Mouse (Mus musculus) embryonic facial prominence, embryonic 15.5 days (tissue): ENCODE measurements at regions not wholly inside any gene's neighbourhood (a gene's known extent, or its start where the extent isn't known, plus 50 kb on each side); places are given as distances from the start of the nearest gene placed in this dataset.

ENCODE experiments used
- ATAC-seq: fragments of 200-750 bp; cut with Nextera tagmentation; 2 replicates; pipeline ENCODE4 v1.8.0; 2017; ENCODE audit warnings: low read depth, moderate TSS enrichment; ENCODE audit not compliant: insufficient number of reproducible peaks, low FRiP score, low TSS enrichment
- H3K27ac ChIP-seq: fragments of 300-500 bp; sonication (generic); replicated peaks from 2 replicates; pipeline ENCODE4 v1.5.1; 2015; ENCODE audit warnings: mild to moderate bottlenecking, inconsistent platforms
- H3K27me3 ChIP-seq: fragments of 300-500 bp; sonication (generic); 2 replicates; pipeline ENCODE4 v1.6.1; 2015; ENCODE audit warnings: inconsistent platforms
- H3K36me3 ChIP-seq: fragments of 300-500 bp; sonication (generic); 2 replicates; pipeline ENCODE4 v1.6.1; 2015; ENCODE audit warnings: mild to moderate bottlenecking, inconsistent platforms
- H3K4me1 ChIP-seq: fragments of 300-500 bp; sonication (generic); 2 replicates; pipeline ENCODE4 v1.6.1; 2015; ENCODE audit warnings: inconsistent platforms
- H3K4me2 ChIP-seq: fragments of 300-500 bp; sonication (generic); replicated peaks from 2 replicates; pipeline ENCODE4 v1.6.1; 2015; ENCODE audit warnings: mild to moderate bottlenecking, inconsistent platforms
- H3K4me3 ChIP-seq: fragments of 300-500 bp; sonication (generic); replicated peaks from 2 replicates; pipeline ENCODE4 v1.5.1; 2015; ENCODE audit warnings: mild to moderate bottlenecking, inconsistent platforms
- H3K9ac ChIP-seq: fragments of 300-500 bp; sonication (generic); 2 replicates; pipeline ENCODE4 v1.6.1; 2015; ENCODE audit warnings: inconsistent platforms
- H3K9me3 ChIP-seq: fragments of 300-500 bp; sonication (generic); replicated peaks from 2 replicates; pipeline ENCODE4 v1.6.1; 2016; ENCODE audit warnings: inconsistent platforms
- WGBS: fragments of 180-500 bp; shearing (Covaris S2); methylation state at CpG from one replicate; pipeline ENCODE4 v1.1.7; 2015; 5-methylcytosine and 5-hydroxymethylcytosine counted together

DNA sequence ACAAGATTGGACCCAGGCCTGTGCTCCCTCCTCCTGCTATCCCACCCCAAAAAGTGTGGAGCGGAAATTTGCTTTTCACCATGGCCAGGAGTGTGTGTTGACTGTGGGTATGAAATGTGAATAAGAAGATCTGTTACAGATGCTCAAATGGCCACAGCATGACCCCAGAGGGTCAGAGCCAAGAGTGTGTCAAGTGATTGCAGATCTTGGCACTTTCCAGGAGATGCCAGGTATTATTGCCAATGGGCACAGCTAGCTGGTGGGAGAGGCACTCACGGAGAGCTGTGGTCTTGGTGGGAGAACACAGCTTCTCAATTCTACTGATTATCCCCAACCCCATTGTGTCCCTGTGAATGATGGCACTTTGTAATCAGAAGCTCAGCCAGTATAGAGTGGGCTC is 62.7 kb downstream of the Smim20 start:
- 76% methylated on average over 2 of the region's 2 CpGs for WGBS
- Histone ChIP-seq H3K27ac (no peak overlapping the region), H3K36me3 (no peaks in the 10 kb centered on the region), H3K9ac (no peak overlapping the region), H3K9me3 (no peaks in the 10 kb centered on the region), H3K4me2 (no peak overlapping the region), H3K4me1 (peaks cover 6% of the 10 kb centered on the region), H3K27me3 (peaks cover 2% of the 10 kb centered on the region; the same call in 1 of the 2 replicates), H3K4me3 (no peak overlapping the region)
- ATAC-seq = no peak

DNA sequence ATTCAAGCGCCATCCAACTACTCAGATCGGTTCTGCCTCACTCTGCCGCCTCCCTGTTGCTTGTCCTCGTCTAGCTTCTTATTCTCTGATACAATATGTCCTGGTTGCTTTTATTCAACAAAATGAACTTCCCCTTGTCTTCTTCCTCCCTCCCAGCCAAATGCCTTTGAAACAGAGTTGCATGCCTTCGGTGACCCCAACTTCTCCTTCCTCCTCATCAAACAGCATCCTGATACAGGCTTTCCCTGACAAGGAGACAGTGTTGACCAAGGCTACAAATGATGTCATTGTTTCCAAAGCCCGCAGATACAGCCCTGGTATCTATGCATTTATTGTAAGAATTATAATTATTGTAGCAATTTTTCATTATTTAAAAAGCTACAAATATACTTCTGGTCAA is 69.8 kb downstream of the Smim20 start:
- ATAC-seq = no peak
- Histone ChIP-seq H3K9me3 (no peaks in the 10 kb centered on the region), H3K4me1 (no peaks in the 10 kb centered on the region), H3K9ac (no peak overlapping the region), H3K4me2 (no peak overlapping the region), H3K27me3 (no peaks in the 10 kb centered on the region), H3K4me3 (no peak overlapping the region), H3K27ac (no peak overlapping the region), H3K36me3 (no peaks in the 10 kb centered on the region)
- WGBS = 81% methylated on average over 6 of the region's 6 CpGs

DNA sequence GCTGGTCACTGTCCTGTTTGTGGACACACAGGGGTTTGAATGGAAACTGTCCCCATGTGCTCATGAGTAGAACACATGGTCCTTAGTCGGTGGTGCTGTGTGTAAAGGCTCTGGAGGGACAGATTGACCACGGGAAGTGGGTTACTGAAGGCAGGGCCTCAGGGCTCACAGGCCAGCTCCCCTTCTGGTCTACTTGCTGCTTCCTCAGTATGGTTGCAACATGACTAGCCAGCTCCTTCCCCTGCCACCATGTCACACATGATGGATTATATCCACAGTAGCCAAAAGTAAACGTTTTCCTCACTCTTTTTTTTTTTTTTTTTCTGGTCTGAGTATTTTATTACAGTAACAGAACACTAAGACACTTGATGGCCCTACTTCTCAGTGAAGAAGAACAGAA is 70.9 kb downstream of the Smim20 start:
- H3K27ac ChIP-seq = no peak overlapping the region
- no peaks in the 10 kb centered on the region for H3K36me3 ChIP-seq
- H3K4me3 ChIP-seq = no peak overlapping the region
- no peak overlapping the region for H3K4me2 ChIP-seq
- H3K27me3 ChIP-seq = no peaks in the 10 kb centered on the region
- WGBS = 47% methylated on average over 3 of the region's 3 CpGs
- no peaks in the 10 kb centered on the region for H3K9me3 ChIP-seq
- no peak for ATAC-seq
- H3K4me1 ChIP-seq = no peaks in the 10 kb centered on the region
- no peak overlapping the region for H3K9ac ChIP-seq

DNA sequence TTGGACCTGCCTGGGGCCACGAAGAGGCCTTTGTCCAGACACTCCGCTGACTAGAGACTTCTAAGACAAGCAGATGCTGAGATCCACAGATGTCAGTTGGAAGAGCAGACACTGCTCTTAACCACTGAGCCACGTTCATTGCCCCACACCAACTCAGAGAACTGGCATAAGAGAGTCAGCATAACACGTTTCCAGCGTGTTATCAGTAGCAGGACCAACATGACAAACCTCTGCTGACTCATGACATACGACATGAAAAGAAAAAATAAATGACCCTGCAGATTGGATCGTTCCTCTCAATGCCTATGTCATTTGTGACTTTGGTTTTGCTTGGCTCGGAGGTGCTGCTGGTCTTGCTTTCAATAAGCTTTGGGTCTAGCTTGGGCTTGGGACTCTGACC is 78.3 kb downstream of the Smim20 start:
- ATAC-seq = no peak
- WGBS = 89% methylated on average over 8 of the region's 8 CpGs

DNA sequence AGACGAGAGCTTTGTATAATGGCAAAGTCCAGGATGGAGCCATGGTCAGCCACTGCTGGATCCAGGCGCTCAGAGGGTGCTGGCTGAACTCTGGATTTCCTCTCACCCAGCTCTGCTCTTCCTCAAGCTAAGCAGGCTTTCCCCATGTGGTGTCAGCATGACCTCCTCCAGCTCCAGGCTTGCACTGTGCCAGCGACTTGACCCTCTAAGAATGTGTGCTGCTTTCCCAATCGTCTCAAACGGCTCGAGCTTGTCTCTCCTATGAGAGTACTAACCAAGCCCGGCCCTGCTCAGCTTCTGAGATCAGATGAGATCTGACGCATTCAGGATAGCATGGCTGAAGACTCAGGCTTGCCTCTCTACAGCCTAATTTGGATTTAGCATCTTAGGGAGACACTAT is 79.1 kb downstream of the Smim20 start:
- no peaks in the 10 kb centered on the region for H3K27me3 ChIP-seq
- 51% methylated on average over 8 of the region's 8 CpGs for WGBS
- H3K4me3 ChIP-seq = no peak overlapping the region
- no peak overlapping the region for H3K4me2 ChIP-seq
- peak overlapping the region; percentile 48; the same call in 1 of the 2 replicates for H3K27ac ChIP-seq
- H3K4me1 ChIP-seq = peaks cover 13% of the 10 kb centered on the region; the same call in 1 of the 2 replicates
- H3K9me3 ChIP-seq = no peaks in the 10 kb centered on the region
- H3K9ac ChIP-seq = no peak overlapping the region
- no peak for ATAC-seq
- H3K36me3 ChIP-seq = no peaks in the 10 kb centered on the region

More for the DNA sequence above, 78.3 kb downstream of the Smim20 start:
- Histone ChIP-seq H3K4me3 (no peak overlapping the region), H3K9ac (no peak overlapping the region), H3K9me3 (no peaks in the 10 kb centered on the region), H3K27me3 (no peaks in the 10 kb centered on the region), H3K27ac (no peak overlapping the region), H3K36me3 (no peaks in the 10 kb centered on the region), H3K4me1 (peaks cover 13% of the 10 kb centered on the region; the same call in 1 of the 2 replicates), H3K4me2 (no peak overlapping the region)

DNA sequence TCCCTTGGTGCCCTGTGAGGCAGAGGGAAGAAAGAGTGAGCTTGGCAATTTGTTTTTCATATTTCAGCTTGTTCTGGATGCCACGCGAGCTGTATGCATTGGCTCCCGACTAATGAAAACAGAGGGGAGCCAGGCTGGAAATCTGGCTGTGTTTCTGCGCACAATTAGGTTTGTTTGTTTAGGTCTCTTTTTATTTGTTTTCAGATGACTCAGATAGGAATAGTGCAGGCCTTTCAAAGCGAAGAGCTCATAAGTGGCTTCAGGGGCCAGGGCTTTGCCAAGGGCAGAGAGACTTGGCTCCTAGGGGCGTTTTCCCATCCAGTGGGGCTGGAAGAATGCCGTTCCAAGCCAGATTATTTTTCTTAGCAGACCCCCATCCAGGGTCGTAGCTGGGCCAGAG is 79.9 kb downstream of the Smim20 start:
- Histone ChIP-seq H3K27me3 (no peaks in the 10 kb centered on the region; the same call in 1 of the 2 replicates), H3K9me3 (no peaks in the 10 kb centered on the region), H3K4me1 (peaks cover 13% of the 10 kb centered on the region; the same call in 1 of the 2 replicates), H3K9ac (no peak overlapping the region), H3K4me2 (no peak overlapping the region), H3K27ac (peak overlapping the region; percentile 72), H3K4me3 (no peak overlapping the region), H3K36me3 (no peaks in the 10 kb centered on the region)
- WGBS = 31% methylated on average over 8 of the region's 8 CpGs
- no peak for ATAC-seq

DNA sequence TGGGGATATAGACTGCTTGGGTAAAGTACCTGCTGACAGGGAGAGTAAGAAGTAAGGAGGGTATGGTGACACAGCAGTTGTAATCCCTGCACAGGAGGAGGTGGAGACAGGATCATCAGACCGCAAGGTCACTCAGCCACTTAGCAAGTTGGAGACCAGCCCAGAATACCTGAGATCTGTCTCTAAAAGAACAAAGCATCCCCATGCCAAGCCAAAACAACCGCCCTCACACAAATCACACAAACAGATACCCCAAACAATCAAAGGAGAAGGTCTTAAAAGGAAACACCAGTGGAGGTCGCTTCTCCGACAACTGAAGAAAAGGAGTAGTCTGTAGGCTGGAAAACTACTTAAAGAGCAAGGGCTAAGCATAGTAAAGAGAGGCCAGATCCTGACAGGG is 86.0 kb downstream of the Smim20 start:
- Histone ChIP-seq H3K36me3 (no peaks in the 10 kb centered on the region), H3K4me2 (no peak overlapping the region), H3K27ac (no peak overlapping the region), H3K4me1 (peaks cover 2% of the 10 kb centered on the region; the same call in 1 of the 2 replicates), H3K27me3 (no peaks in the 10 kb centered on the region; the same call in 1 of the 2 replicates), H3K4me3 (no peak overlapping the region), H3K9ac (no peak overlapping the region), H3K9me3 (no peaks in the 10 kb centered on the region)
- 46% methylated on average over 4 of the region's 4 CpGs for WGBS
- no peak for ATAC-seq

DNA sequence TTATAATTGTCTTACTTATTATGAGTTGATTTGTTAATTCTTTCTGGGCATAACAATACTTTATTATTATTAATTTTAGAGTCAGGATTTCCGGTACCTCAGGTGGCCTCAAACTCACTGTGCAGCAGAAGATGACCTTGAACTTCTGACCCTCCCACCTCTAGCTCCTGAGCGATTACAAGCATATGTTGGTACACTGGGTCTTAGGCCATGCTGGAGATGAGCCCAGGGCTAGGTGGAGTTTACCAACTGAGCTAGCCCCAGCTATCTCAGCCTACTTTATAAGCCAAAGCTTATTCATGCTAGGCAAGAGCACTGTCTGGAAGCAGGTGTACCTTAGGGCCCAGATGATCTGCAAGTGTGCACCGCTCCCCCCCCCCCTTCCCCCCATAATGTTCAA is 87.4 kb downstream of the Smim20 start:
- H3K4me3 ChIP-seq = no peak overlapping the region
- H3K9ac ChIP-seq = no peak overlapping the region
- ATAC-seq = 0 out of 2 replicates have a peak, but pooled peaks have one; percentile 16
- no peak overlapping the region for H3K4me2 ChIP-seq
- H3K4me1 ChIP-seq = peaks cover 2% of the 10 kb centered on the region; the same call in 1 of the 2 replicates
- WGBS = 81% methylated on average over 3 of the region's 3 CpGs
- no peaks in the 10 kb centered on the region for H3K36me3 ChIP-seq
- H3K9me3 ChIP-seq = no peaks in the 10 kb centered on the region
- no peak overlapping the region for H3K27ac ChIP-seq
- no peaks in the 10 kb centered on the region; the same call in 1 of the 2 replicates for H3K27me3 ChIP-seq

DNA sequence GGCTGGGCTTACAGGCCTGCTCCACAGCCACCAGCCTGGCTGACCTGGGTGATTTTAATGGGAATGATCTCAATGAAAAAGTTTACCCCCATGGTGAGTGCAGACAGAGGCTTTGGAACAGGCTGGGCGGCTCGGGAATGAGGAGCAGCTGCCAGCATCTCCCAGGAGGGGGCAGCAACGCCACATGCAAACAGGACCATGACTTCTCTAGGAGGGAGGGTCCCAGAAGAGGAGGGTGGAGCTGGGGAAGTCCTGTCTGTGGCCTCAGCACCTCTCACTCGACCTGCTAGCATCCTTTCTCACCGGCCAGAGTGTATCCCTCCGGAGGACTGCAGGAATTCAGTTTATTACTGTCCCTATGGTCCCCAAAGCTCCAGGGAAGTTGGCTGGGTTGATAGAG is 88.2 kb downstream of the Smim20 start:
- Histone ChIP-seq H3K9ac (no peak overlapping the region), H3K4me1 (peaks cover 2% of the 10 kb centered on the region; the same call in 1 of the 2 replicates), H3K27me3 (no peaks in the 10 kb centered on the region; the same call in 1 of the 2 replicates), H3K4me3 (no peak overlapping the region), H3K27ac (no peak overlapping the region), H3K4me2 (no peak overlapping the region), H3K9me3 (no peaks in the 10 kb centered on the region), H3K36me3 (no peaks in the 10 kb centered on the region)
- ATAC-seq = peak; percentile 77
- under 1% methylated on average over 6 of the region's 6 CpGs for WGBS

DNA sequence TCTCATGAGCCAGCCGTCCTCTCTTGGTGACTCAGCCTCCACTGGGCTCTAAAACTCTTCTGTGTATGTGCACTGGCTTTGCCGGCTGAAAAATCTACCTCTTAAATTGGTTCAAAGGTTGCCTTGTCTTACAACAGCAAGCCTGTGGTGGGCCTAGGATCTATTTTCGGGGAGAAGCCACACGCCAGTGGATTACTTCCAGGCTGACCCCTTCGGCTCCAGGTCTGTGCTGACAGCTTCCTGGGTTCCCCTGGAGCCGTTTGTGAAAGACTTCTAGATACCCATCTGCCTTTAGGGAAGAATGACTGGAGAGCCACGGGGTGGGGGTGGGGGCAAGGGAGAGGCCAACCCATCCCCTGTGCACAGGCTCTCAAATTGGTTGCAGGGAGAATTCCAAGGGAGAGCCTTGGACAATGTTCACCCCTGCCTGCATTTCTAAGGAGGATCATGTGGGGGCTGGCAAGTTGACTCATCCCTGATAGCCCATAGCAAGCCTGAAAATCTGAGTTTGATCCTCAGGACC is 90.3 kb downstream of the Smim20 start:
- WGBS = 50% methylated on average over 7 of the region's 7 CpGs
- H3K9ac ChIP-seq = no peak overlapping the region
- H3K36me3 ChIP-seq = no peaks in the 10 kb centered on the region

DNA sequence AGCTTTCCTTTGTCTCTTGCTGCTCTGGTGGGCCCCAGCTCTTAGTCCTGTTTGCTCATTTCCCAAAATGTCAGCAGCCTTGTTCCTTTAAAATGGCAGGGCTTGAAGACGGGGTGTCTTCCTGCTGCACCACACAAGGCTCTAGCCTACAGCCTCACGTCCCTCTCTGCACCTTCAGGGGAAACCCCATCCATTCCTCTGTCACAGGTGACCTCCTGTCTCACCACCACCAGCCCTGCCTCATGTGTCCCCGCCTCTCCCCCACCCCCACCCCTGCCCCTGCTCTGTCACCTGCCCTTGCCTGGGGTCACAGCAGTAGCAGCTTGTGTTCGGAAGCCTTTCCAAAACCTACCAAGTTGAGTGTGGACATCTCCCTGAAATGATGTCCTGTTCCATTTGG is 91.3 kb downstream of the Smim20 start:
- Histone ChIP-seq H3K9ac (no peak overlapping the region), H3K27me3 (no peaks in the 10 kb centered on the region)
- WGBS = 57% methylated on average over 4 of the region's 4 CpGs

More for the DNA sequence above, 90.3 kb downstream of the Smim20 start:
- H3K4me2 ChIP-seq = no peak overlapping the region
- no peaks in the 10 kb centered on the region for H3K9me3 ChIP-seq
- no peak overlapping the region for H3K27ac ChIP-seq
- ATAC-seq = no peak
- H3K27me3 ChIP-seq = no peaks in the 10 kb centered on the region
- peaks cover 2% of the 10 kb centered on the region; the same call in 1 of the 2 replicates for H3K4me1 ChIP-seq
- no peak overlapping the region for H3K4me3 ChIP-seq

DNA sequence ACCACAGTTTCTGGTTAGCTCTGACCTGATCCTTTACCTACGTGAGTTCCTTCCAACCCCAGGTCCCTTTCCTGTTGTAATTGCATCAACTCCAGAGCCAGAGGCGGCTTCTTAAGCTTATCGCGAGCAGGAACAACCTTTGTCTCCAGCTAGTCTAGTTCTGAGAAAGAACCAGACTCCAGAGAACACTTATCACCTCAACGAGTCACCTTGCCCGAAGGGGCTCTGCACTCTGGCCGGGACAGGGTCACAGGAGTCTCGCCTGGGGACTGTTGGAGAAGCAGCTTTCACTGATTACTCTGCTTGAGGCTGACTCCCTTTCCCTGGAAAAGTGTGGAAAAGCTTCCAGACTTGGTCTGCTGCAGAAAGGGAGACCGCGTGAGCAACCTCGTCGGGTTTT is 93.0 kb downstream of the Smim20 start:
- Histone ChIP-seq H3K36me3 (no peaks in the 10 kb centered on the region), H3K4me3 (no peak overlapping the region), H3K27ac (no peak overlapping the region), H3K4me1 (peaks cover 14% of the 10 kb centered on the region; the same call in 1 of the 2 replicates), H3K27me3 (no peaks in the 10 kb centered on the region), H3K4me2 (no peak overlapping the region), H3K9ac (no peak overlapping the region), H3K9me3 (no peaks in the 10 kb centered on the region)
- ATAC-seq = no peak
- WGBS = 86% methylated on average over 12 of the region's 12 CpGs

More for the DNA sequence above, 91.3 kb downstream of the Smim20 start:
- Histone ChIP-seq H3K36me3 (no peaks in the 10 kb centered on the region), H3K4me1 (peaks cover 6% of the 10 kb centered on the region; the same call in 1 of the 2 replicates), H3K9me3 (no peaks in the 10 kb centered on the region), H3K4me2 (no peak overlapping the region), H3K4me3 (no peak overlapping the region), H3K27ac (no peak overlapping the region)
- ATAC-seq = no peak
